Mouse (Mus musculus): ENCODE measurements around the gene Pola1.

GRCm38 (mm10) chrX:93321336-93321735 is 310.6 kb downstream of the Pola1 start:
- TF ChIP-seq POLR2A (IDR thresholded peaks at IDR 0.05; ENCODE audit: extremely low read depth, insufficient read depth, low read length) (no peak), CTCF (IDR thresholded peaks at IDR 0.05; ENCODE audit: low read depth, low read length) (no peak)
